Mouse (Mus musculus): Measurements from ENCODE around the gene Phc1. TPM values are rescaled to one million over a fixed set of nuclear protein-coding genes. Genes with fewer than 3 reads are reported as not detected.

Gene Phc1
- polyA plus RNA-seq (2021; fragmentation: Nextera tagmentation): 7.7 and 9.4 TPM in 2 replicates
- long read RNA-seq, experiment 1, partial matches to known transcripts: 9 of 11 reads
- long read RNA-seq, experiment 1, other reads (novel, unspliced or antisense): 2 of 11 reads
- long read RNA-seq, experiment 2, partial matches to known transcripts: 14 of 22 reads
- long read RNA-seq, experiment 2, other reads (novel, unspliced or antisense): 5 of 22 reads

GRCm38 (mm10) chr6:122340349-122341000 is at the start of gene Phc1:
TSS of gene Phc1 (minus strand) at chr6:122340561.

GRCm38 (mm10) chr6:122308505-122309393 is 31.6 kb downstream of the Phc1 start, which contains the start of gene M6pr:
TSS of gene M6pr (plus strand) at chr6:122308720.

GRCm38 (mm10) chr6:122282782-122283181 is 57.6 kb downstream of the Phc1 start, which contains the start of gene Klrg1:
TSS of gene Klrg1 (minus strand) at chr6:122282882.

Other genes starting within 250 kb of the Phc1 start
- 0.44 and 0.53 TPM in 2 replicates for gene Klrg1, start 57.7 kb downstream of the Phc1 start, polyA plus RNA-seq (2021; fragmentation: Nextera tagmentation)
- gene M6pr, start 31.8 kb downstream of the Phc1 start, polyA plus RNA-seq (2021; fragmentation: Nextera tagmentation): 114 and 122 TPM in 2 replicates
- 13.1 and 18.0 TPM in 2 replicates for gene Rimklb, start 158.2 kb upstream of the Phc1 start, polyA plus RNA-seq (2021; fragmentation: Nextera tagmentation)
- 0.40 and 1.1 TPM in 2 replicates for gene Mfap5, start 165.3 kb upstream of the Phc1 start, polyA plus RNA-seq (2021; fragmentation: Nextera tagmentation)
- not detected in 2 replicates for gene Aicda, start 213.2 kb upstream of the Phc1 start, polyA plus RNA-seq (2021; fragmentation: Nextera tagmentation)

Data from layer of hippocampus, adult 6 months (tissue).